Mouse (Mus musculus): ENCODE data around the gene Rhox10. TPM values are rescaled to one million over a fixed set of nuclear protein-coding genes. Genes with fewer than 3 reads are reported as not detected.
"Not testable (repeated sequence)": the region's sequence is repeated elsewhere in the genome, so short reads cannot be mapped to it uniquely, and the experiment has no call there.

The Rhox10 gene
- total RNA-seq (2021): not detected

GRCm38 (mm10) chrX:38066175-38066574 lies at the start of gene Rhox10:
Gene Rhox10, plus strand, starts transcription at chrX:38066475.
- DNase-seq (ENCODE audit: low spot score in 2 of 2): no peak
- intact Hi-C loops (cut with DNase I): no loop called here

- DNase-seq (ENCODE audit: low spot score in 2 of 2); intact Hi-C loops (cut with DNase I): not testable (repeated sequence)
These were observed 47.7 kb upstream of the Rhox10 start, which contains the start of gene Btg1-ps1 for GRCm38 (mm10) chrX:38018597-38018996. Gene Btg1-ps1, minus strand, starts transcription at chrX:38018815.

- intact Hi-C loops (cut with DNase I): no loop called here
- DNase-seq (ENCODE audit: low spot score in 2 of 2): no peak
These were observed 32.4 kb upstream of the Rhox10 start for GRCm38 (mm10) chrX:38033841-38034240.

GRCm38 (mm10) chrX:38039666-38040065 lies 26.6 kb upstream of the Rhox10 start:
- intact Hi-C loops (cut with DNase I): no loop called here
- DNase-seq (ENCODE audit: low spot score in 2 of 2): no peak

GRCm38 (mm10) chrX:38043014-38043413 lies 23.3 kb upstream of the Rhox10 start, which contains the start of gene Btg1-ps2:
Gene Btg1-ps2, minus strand, starts transcription at chrX:38043114.
- DNase-seq (ENCODE audit: low spot score in 2 of 2); intact Hi-C loops (cut with DNase I): not testable (repeated sequence)

- intact Hi-C loops (cut with DNase I): no loop called here
- peak in 1 of 2 experiments; percentile 3 for DNase-seq (ENCODE audit: low spot score in 2 of 2)
These were observed 4.7 kb upstream of the Rhox10 start for GRCm38 (mm10) chrX:38061544-38061943.

- peak; percentile 23 to 39 for DNase-seq (ENCODE audit: low spot score in 2 of 2)
- intact Hi-C loops (cut with DNase I): loop anchor here (2.0 kb wide), 1 partner anchor 95 kb away; no protein-coding TSS in a partner anchor
These were observed 18.0 kb downstream of the Rhox10 start for GRCm38 (mm10) chrX:38084226-38084625.

GRCm38 (mm10) chrX:38085041-38085440 lies 18.8 kb downstream of the Rhox10 start, which contains the start of gene Rhox11:
Gene Rhox11, minus strand, starts transcription at chrX:38085141.
- intact Hi-C loops (cut with DNase I): loop anchor here (2.0 to 5.0 kb wide), 2 partner anchors 94 to 352 kb away; no protein-coding TSS in a partner anchor
- DNase-seq (ENCODE audit: low spot score in 2 of 2): no peak

GRCm38 (mm10) chrX:38110807-38111206 lies 44.5 kb downstream of the Rhox10 start, which contains the start of gene Rhox12:
Gene Rhox12, minus strand, starts transcription at chrX:38110907.
- no peak for DNase-seq (ENCODE audit: low spot score in 2 of 2)
- intact Hi-C loops (cut with DNase I): no loop called here

- DNase-seq (ENCODE audit: low spot score in 2 of 2): no peak
- intact Hi-C loops (cut with DNase I): no loop called here
These were observed 54.7 kb downstream of the Rhox10 start, which contains the start of gene Rhox13 for GRCm38 (mm10) chrX:38120982-38121381. Gene Rhox13, plus strand, starts transcription at chrX:38121219.

Other genes starting within 250 kb of the Rhox10 start
- not detected for gene Rhox6, start 239.6 kb upstream of the Rhox10 start, total RNA-seq (2021)
- gene Rhox7a, start 234.8 kb upstream of the Rhox10 start, total RNA-seq (2021): not detected
- not detected for gene Rhox8, start 187.5 kb upstream of the Rhox10 start, total RNA-seq (2021)
- not detected for gene Rhox7b, start 169.2 kb upstream of the Rhox10 start, total RNA-seq (2021)
- gene Rhox9, start 164.7 kb upstream of the Rhox10 start, total RNA-seq (2021): not detected
- not detected for gene Btg1-ps1, start 47.7 kb upstream of the Rhox10 start, total RNA-seq (2021)
- gene Btg1-ps2, start 23.4 kb upstream of the Rhox10 start, total RNA-seq (2021): not detected
- gene Rhox11, start 18.7 kb downstream of the Rhox10 start, total RNA-seq (2021): not detected
- gene Rhox12, start 44.4 kb downstream of the Rhox10 start, total RNA-seq (2021): not detected
- not detected for gene Rhox13, start 54.7 kb downstream of the Rhox10 start, total RNA-seq (2021)
- 10 to 100 TPM; 21.0 to 26.3 TPM for gene Zbtb33, start 123.3 kb downstream of the Rhox10 start, total RNA-seq (2021)
- 10 to 100 TPM; 16.4 to 19.5 TPM for gene Tmem255a, start 186.0 kb downstream of the Rhox10 start, total RNA-seq (2021)
- not detected for gene Atp1b4, start 249.7 kb downstream of the Rhox10 start, total RNA-seq (2021)

Data from left cerebral cortex, postnatal 25 days (tissue).